Mouse (Mus musculus) kidney, postnatal 0 days (tissue): ENCODE measurements at regions not wholly inside any gene's neighbourhood (a gene's known extent, or its start where the extent isn't known, plus 50 kb on each side); places are given as distances from the start of the nearest gene placed in this dataset.
"Not testable (repeated sequence)": the region's sequence is repeated elsewhere in the genome, so short reads cannot be mapped to it uniquely, and the experiment has no call there.

Experiments
- ATAC-seq: fragments of 200-750 bp; cut with Nextera tagmentation; replicated peaks from 2 replicates; pipeline ENCODE4 v1.8.0; 2017; ENCODE audit warnings: low read depth, moderate number of reproducible peaks, moderate TSS enrichment, moderate library complexity; ENCODE audit not compliant: low FRiP score
- DNase-seq: peaks from one replicate; pipeline ENCODE4 v3.0.0-alpha.2; 2016; ENCODE audit warnings: low spot score
- H3K27ac ChIP-seq: fragments of 300-500 bp; sonication (generic); 2 replicates; pipeline ENCODE4 v1.5.1; 2014; ENCODE audit warnings: mild to moderate bottlenecking
- H3K27me3 ChIP-seq: fragments of 300-500 bp; sonication (generic); 2 replicates; pipeline ENCODE4 v1.6.1; 2014; ENCODE audit warnings: low read length, mixed read lengths; ENCODE audit not compliant: insufficient read depth
- H3K36me3 ChIP-seq: fragments of 300-500 bp; sonication (generic); 2 replicates; pipeline ENCODE4 v1.6.1; 2014; ENCODE audit warnings: low read length, mixed read lengths; ENCODE audit not compliant: insufficient read depth
- H3K4me1 ChIP-seq: fragments of 300-500 bp; sonication (generic); replicated peaks from 2 replicates; pipeline ENCODE4 v1.6.1; 2014; ENCODE audit warnings: antibody characterized with exemption, low read length, mixed read lengths; ENCODE audit not compliant: insufficient read depth
- H3K4me2 ChIP-seq: fragments of 300-500 bp; sonication (generic); 2 replicates; pipeline ENCODE4 v1.6.1; 2014; ENCODE audit warnings: mild to moderate bottlenecking, low read length, moderate library complexity, mixed read lengths
- H3K4me3 ChIP-seq: fragments of 300-500 bp; sonication (generic); replicated peaks from 2 replicates; pipeline ENCODE4 v1.5.1; 2014; ENCODE audit warnings: low read depth, low read length
- H3K9ac ChIP-seq: fragments of 300-500 bp; sonication (generic); 2 replicates; pipeline ENCODE4 v1.6.1; 2014; ENCODE audit warnings: low read depth, low read length
- H3K9me3 ChIP-seq: fragments of 300-500 bp; sonication (generic); replicated peaks from 2 replicates; pipeline ENCODE4 v1.6.1; 2016; ENCODE audit warnings: low read length, inconsistent platforms, mixed read lengths
- CTCF ChIP-seq: IDR thresholded peaks from 2 replicates; pipeline ENCODE4 v1.5.1; 2016; ENCODE audit warnings: antibody characterized with exemption, low read depth, mild to moderate bottlenecking, moderate library complexity
- WGBS: fragments of 180-500 bp; shearing (Covaris S2); extraction: QIAGEN DNeasy Blood & Tissue Kit; methylation state at CpG from one replicate; pipeline ENCODE4 v1.1.7; 2014; 5-methylcytosine and 5-hydroxymethylcytosine counted together

DNA sequence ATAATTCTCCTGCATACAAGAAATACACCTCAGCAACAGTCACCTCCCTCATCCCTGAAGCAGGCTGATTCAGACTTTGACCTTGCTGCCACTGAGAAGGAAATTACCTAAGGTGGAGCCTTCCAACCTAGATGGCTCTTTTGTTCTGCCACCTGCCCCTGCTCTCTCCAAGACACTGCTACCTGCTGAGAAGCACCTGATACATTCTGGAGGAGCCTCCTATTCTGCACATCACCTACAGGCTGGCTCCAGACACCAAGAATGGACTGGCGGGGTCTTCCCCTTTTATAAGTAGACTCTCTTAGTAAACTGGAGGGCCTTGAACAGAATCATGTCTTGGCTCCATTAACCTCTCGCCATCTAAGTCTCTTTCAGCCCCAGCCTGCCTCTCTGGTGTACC, 1149.5 kb upstream of the 2610301B20Rik start:
- H3K27ac ChIP-seq, DNase-seq, H3K9ac ChIP-seq, H3K4me2 ChIP-seq, H3K36me3 ChIP-seq, H3K4me3 ChIP-seq, ATAC-seq, H3K27me3 ChIP-seq, H3K9me3 ChIP-seq, H3K4me1 ChIP-seq: not testable (repeated sequence)
- WGBS, result 92% methylated on average over 2 of the region's 2 CpGs

DNA sequence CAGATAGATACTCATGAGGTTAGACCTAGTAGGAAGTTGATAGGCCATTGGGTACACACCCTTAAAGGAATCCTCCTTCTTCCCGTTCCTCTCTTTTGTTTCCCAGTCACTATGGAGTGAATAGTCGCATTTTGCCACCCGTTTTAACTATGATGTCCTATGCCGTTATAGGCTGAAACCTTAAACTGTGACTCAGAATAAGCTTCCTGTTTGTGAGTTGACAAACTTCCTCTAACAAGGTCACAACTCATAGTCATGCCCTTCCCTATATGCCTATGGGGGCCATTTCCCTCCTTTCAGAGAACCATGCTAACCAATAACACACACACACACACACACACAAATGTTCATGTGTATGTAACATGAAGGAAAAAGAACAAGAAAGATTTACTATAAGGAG, 1136.6 kb upstream of the 2610301B20Rik start:
- 79% methylated on average over 4 of the region's 4 CpGs for WGBS
- no peaks in the 10 kb centered on the region for H3K4me1 ChIP-seq
- no peaks in the 10 kb centered on the region for H3K36me3 ChIP-seq
- ATAC-seq (no peak), DNase-seq (no peak)
- no peak overlapping the region for H3K4me2 ChIP-seq
- TF ChIP-seq CTCF, result no peak
- H3K27ac ChIP-seq, result no peak overlapping the region
- no peak overlapping the region for H3K9ac ChIP-seq
- H3K27me3 ChIP-seq, result no peaks in the 10 kb centered on the region
- H3K4me3 ChIP-seq, result no peak overlapping the region
- no peaks in the 10 kb centered on the region for H3K9me3 ChIP-seq

DNA sequence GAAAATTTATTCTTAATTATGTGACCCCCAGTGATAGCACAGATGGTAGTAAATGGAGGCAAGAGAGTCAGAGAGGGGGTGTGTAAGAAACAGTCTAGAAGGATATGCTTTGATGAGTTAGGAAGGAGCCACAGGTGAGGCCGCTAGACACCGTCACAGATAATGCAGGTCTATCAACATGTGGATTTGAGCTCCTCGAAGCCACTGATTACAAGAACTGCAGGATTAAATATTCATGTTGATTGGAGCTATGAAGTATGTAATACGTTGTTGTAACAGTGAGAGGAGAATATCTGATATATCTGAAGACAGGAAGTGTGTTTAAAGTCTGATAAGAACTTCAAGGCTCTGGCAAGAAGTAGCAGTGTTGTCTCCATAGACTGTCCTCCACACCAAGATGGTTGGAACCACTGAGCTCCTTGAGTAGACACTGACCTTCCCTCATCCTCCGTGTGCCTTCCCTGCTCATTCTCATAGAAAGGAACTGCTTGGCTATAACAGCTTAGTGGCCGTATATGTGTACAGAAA, 1126.8 kb upstream of the 2610301B20Rik start:
- DNase-seq (no peak), ATAC-seq (no peak)
- H3K4me3 ChIP-seq, result no peak overlapping the region
- H3K27ac ChIP-seq, result no peak overlapping the region
- H3K4me2 ChIP-seq, result no peak overlapping the region
- no peaks in the 10 kb centered on the region for H3K36me3 ChIP-seq
- no peak for TF ChIP-seq CTCF
- 82% methylated on average over 6 of the region's 6 CpGs for WGBS
- no peak overlapping the region for H3K9ac ChIP-seq
- no peaks in the 10 kb centered on the region for H3K4me1 ChIP-seq
- H3K27me3 ChIP-seq, result no peaks in the 10 kb centered on the region
- no peaks in the 10 kb centered on the region for H3K9me3 ChIP-seq

DNA sequence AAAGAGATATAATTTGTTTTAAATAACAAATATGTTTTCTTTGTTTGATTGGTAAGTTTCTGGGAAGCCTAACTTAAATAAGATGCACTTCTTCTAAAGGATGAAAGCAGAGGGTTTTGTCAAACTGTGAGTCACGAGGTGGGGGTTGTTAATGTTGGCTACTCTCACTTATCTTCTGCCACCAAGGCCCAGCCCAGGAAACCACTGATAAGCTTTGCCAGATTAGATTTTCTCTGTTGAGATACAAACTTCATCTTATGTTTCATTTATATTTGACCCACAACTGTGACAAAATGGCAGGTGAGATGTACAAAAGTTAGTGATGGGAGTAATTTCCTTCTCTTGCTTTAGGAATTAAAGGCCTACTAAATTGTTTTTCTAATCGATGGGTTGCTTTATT, 1126.2 kb upstream of the 2610301B20Rik start:
- Histone ChIP-seq H3K9ac (no peak overlapping the region), H3K27me3 (no peaks in the 10 kb centered on the region), H3K4me2 (no peak overlapping the region), H3K9me3 (no peaks in the 10 kb centered on the region), H3K4me3 (no peak overlapping the region), H3K27ac (no peak overlapping the region), H3K4me1 (no peaks in the 10 kb centered on the region), H3K36me3 (no peaks in the 10 kb centered on the region)
- ATAC-seq (no peak), DNase-seq (no peak)
- TF ChIP-seq CTCF, result no peak
- 66% methylated on average over 2 of the region's 2 CpGs for WGBS

DNA sequence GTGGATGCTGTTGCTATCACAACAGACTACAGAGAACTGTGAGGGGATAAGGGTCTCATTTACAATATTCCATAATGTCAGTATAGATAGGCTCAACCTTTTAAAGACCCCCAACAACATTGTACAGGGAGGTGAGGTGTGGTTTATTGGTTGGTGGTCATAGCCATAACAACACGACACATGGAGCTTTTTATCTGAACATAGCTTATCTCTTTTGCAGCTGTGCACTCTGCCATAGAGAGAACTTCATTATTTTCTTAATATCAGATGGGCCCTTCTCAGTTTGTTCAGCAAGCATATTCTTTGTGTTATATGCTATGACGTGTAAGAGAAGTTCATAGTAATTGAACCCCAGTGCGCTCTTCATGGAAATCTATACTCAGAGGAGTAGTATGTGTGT, 1124.4 kb upstream of the 2610301B20Rik start:
- TF ChIP-seq CTCF, result no peak
- 83% methylated on average over 3 of the region's 3 CpGs for WGBS

DNA sequence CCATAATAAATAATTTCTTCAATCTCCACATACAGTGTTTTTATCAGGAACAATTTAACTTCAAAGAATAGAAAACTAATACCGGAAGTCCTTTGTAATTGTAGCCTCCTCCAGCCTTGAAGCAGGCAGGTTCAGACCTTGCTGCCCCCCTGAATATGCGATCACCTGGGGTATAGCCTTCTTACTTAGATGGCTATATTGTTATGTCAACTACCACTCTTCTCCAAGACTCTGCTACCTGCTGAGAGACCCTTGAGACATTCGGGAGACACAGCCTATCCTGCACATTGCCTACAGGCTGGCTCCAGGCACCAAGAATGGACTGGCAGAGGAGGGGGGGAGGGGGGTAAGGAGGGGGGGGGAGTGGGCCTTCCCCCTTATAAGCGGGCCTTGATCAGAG, 1123.9 kb upstream of the 2610301B20Rik start:
- DNase-seq (no peak), ATAC-seq (no peak)
- Histone ChIP-seq H3K27me3 (no peaks in the 10 kb centered on the region), H3K9ac (no peak overlapping the region), H3K36me3 (no peaks in the 10 kb centered on the region), H3K4me3 (no peak overlapping the region), H3K27ac (no peak overlapping the region), H3K4me1 (no peaks in the 10 kb centered on the region), H3K9me3 (no peaks in the 10 kb centered on the region), H3K4me2 (no peak overlapping the region)
- no peak for TF ChIP-seq CTCF
- WGBS, result 64% methylated on average over 4 of the region's 4 CpGs

More for the DNA sequence above, 1124.4 kb upstream of the 2610301B20Rik start:
- no peaks in the 10 kb centered on the region for H3K36me3 ChIP-seq
- H3K27ac ChIP-seq, result no peak overlapping the region
- ATAC-seq, result no peak
- H3K4me1 ChIP-seq, result no peaks in the 10 kb centered on the region
- H3K4me2 ChIP-seq, result no peak overlapping the region
- DNase-seq, result no peak
- no peak overlapping the region for H3K4me3 ChIP-seq
- H3K9ac ChIP-seq, result no peak overlapping the region
- no peaks in the 10 kb centered on the region for H3K27me3 ChIP-seq
- H3K9me3 ChIP-seq, result no peaks in the 10 kb centered on the region

DNA sequence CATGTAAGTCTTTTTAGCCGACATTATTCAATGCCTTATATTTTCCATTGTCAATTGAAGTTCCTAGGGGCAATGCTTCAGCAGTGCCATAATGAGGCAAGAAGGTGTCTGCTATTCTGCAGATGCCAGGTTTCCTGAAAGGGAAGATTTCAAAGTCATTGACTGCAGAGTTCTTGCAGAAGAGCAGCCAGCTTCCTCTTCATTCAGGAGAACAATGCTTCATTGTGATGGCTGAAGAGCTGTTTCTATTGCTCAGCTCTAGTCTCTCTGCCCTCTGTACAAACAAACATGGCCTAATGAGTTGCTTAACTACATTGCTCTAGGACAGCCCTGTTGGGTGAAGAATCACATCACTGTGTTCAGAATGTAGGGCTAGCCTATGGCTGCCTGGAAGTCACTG, 1111.0 kb upstream of the 2610301B20Rik start:
- WGBS, result 85% methylated on average over 1 of the region's 1 CpGs

More for the DNA sequence above, 1111.0 kb upstream of the 2610301B20Rik start:
- no peak for DNase-seq
- H3K9me3 ChIP-seq, result no peaks in the 10 kb centered on the region
- H3K36me3 ChIP-seq, result no peaks in the 10 kb centered on the region
- no peak overlapping the region for H3K4me2 ChIP-seq
- no peak for ATAC-seq
- no peak overlapping the region for H3K27ac ChIP-seq
- H3K27me3 ChIP-seq, result no peaks in the 10 kb centered on the region
- H3K4me1 ChIP-seq, result no peaks in the 10 kb centered on the region
- no peak overlapping the region for H3K4me3 ChIP-seq
- TF ChIP-seq CTCF, result no peak
- no peak overlapping the region for H3K9ac ChIP-seq
